Mouse (Mus musculus) liver, postnatal 0 days (tissue): ENCODE measurements around the gene Zfp382.

Source experiments
- CTCF ChIP-seq: sonication (generic); IDR thresholded peaks from 2 replicates; pipeline ENCODE4 v1.5.1; 2016; ENCODE audit warnings: antibody characterized with exemption, low read depth
- EP300 ChIP-seq: IDR thresholded peaks from 2 replicates; pipeline ENCODE4 v1.6.1; 2016; ENCODE audit warnings: antibody characterized with exemption, low read depth, mild to moderate bottlenecking

DNA sequence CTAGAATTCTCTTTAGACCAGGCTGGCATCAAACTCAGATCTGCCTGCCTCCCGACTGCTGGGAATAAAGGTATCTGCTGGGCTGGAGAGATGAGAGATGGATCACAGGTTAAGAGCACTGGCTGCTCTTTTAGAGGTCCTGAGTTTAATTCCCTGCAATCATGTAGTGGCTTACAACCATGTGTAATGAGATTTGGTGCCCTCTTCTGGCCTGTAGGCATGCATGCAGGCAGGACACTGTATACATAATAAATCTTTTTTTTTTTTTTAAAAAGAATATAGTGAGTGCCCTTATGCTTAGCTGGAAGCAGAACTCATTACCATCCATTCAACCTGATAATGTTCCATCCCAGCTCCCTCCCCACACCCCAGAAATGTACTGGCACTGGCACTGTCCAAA is 32.3 kb downstream of the Zfp382 start:
- TF ChIP-seq CTCF, result peak; percentile 24; the same call in 1 of the 2 replicates
- TF ChIP-seq EP300, result no peak
